Mouse (Mus musculus): Measurements from ENCODE around the gene Tmem132b. TPM values are rescaled to one million over a fixed set of nuclear protein-coding genes. Genes with fewer than 3 reads are reported as not detected.

The Tmem132b gene
- polyA plus RNA-seq, 1 experiment, result 0.06 TPM

- TF ChIP-seq POLR2A (IDR thresholded peaks at IDR 0.05; ENCODE audit: low read depth, low read length) (no peak), CTCF (IDR thresholded peaks at IDR 0.05; ENCODE audit: extremely low read depth, insufficient read length, insufficient replicate concordance, low read depth, low read length) (no peak)
- Histone ChIP-seq H3K27me3 (ENCODE audit: control insufficient read depth, insufficient read depth, low read length) (no peaks in the 10 kb centered on the region), H3K27ac (ENCODE audit: insufficient read depth, low read depth, low read length) (no peak overlapping the region), H3K4me3 (ENCODE audit: low read depth, low read length) (no peak overlapping the region), H3K36me3 (ENCODE audit: control insufficient read depth, insufficient read depth, low read length) (no peaks in the 10 kb centered on the region), H3K4me1 (ENCODE audit: control insufficient read depth, insufficient read depth, insufficient read length, low read length) (no peaks in the 10 kb centered on the region)
- 97% methylated on average over 1 of the region's 1 CpGs for WGBS
These were observed 261.1 kb downstream of the Tmem132b start for GRCm38 (mm10) chr5:125792643-125793042.

GRCm38 (mm10) chr5:125794318-125794717 is 262.7 kb downstream of the Tmem132b start:
- no peaks in the 10 kb centered on the region for H3K4me1 ChIP-seq (ENCODE audit: control insufficient read depth, insufficient read depth, insufficient read length, low read length)
- TF ChIP-seq CTCF (IDR thresholded peaks at IDR 0.05; ENCODE audit: extremely low read depth, insufficient read length, insufficient replicate concordance, low read depth, low read length), result no peak
- TF ChIP-seq POLR2A (IDR thresholded peaks at IDR 0.05; ENCODE audit: low read depth, low read length), result no peak
- WGBS, result 40% methylated on average over 1 of the region's 1 CpGs
- no peaks in the 10 kb centered on the region for H3K27me3 ChIP-seq (ENCODE audit: control insufficient read depth, insufficient read depth, low read length)
- no peaks in the 10 kb centered on the region for H3K36me3 ChIP-seq (ENCODE audit: control insufficient read depth, insufficient read depth, low read length)
- no peak overlapping the region for H3K4me3 ChIP-seq (ENCODE audit: low read depth, low read length)
- H3K27ac ChIP-seq (ENCODE audit: insufficient read depth, low read depth, low read length), result no peak overlapping the region

- H3K36me3 ChIP-seq (ENCODE audit: control insufficient read depth, insufficient read depth, low read length), result no peaks in the 10 kb centered on the region
- H3K4me3 ChIP-seq (ENCODE audit: low read depth, low read length), result no peak overlapping the region
- no peaks in the 10 kb centered on the region for H3K4me1 ChIP-seq (ENCODE audit: control insufficient read depth, insufficient read depth, insufficient read length, low read length)
- 39% methylated on average over 5 of the region's 5 CpGs for WGBS
- no peaks in the 10 kb centered on the region for H3K27me3 ChIP-seq (ENCODE audit: control insufficient read depth, insufficient read depth, low read length)
- H3K27ac ChIP-seq (ENCODE audit: insufficient read depth, low read depth, low read length), result no peak overlapping the region
- TF ChIP-seq POLR2A (IDR thresholded peaks at IDR 0.05; ENCODE audit: low read depth, low read length), result no peak
- no peak for TF ChIP-seq CTCF (IDR thresholded peaks at IDR 0.05; ENCODE audit: extremely low read depth, insufficient read length, insufficient replicate concordance, low read depth, low read length)
These were observed 268.0 kb downstream of the Tmem132b start for GRCm38 (mm10) chr5:125799622-125800021.

GRCm38 (mm10) chr5:125800025-125800424 is 268.5 kb downstream of the Tmem132b start:
- no peaks in the 10 kb centered on the region for H3K4me1 ChIP-seq (ENCODE audit: control insufficient read depth, insufficient read depth, insufficient read length, low read length)
- H3K4me3 ChIP-seq (ENCODE audit: low read depth, low read length), result no peak overlapping the region
- H3K36me3 ChIP-seq (ENCODE audit: control insufficient read depth, insufficient read depth, low read length), result no peaks in the 10 kb centered on the region
- 20% methylated on average over 11 of the region's 11 CpGs for WGBS
- no peak overlapping the region for H3K27ac ChIP-seq (ENCODE audit: insufficient read depth, low read depth, low read length)
- no peak for TF ChIP-seq POLR2A (IDR thresholded peaks at IDR 0.05; ENCODE audit: low read depth, low read length)
- no peak for TF ChIP-seq CTCF (IDR thresholded peaks at IDR 0.05; ENCODE audit: extremely low read depth, insufficient read length, insufficient replicate concordance, low read depth, low read length)
- H3K27me3 ChIP-seq (ENCODE audit: control insufficient read depth, insufficient read depth, low read length), result no peaks in the 10 kb centered on the region

GRCm38 (mm10) chr5:125802801-125803200 is 271.2 kb downstream of the Tmem132b start:
- Histone ChIP-seq H3K36me3 (ENCODE audit: control insufficient read depth, insufficient read depth, low read length) (no peaks in the 10 kb centered on the region), H3K27me3 (ENCODE audit: control insufficient read depth, insufficient read depth, low read length) (no peaks in the 10 kb centered on the region), H3K27ac (ENCODE audit: insufficient read depth, low read depth, low read length) (no peak overlapping the region), H3K4me3 (ENCODE audit: low read depth, low read length) (no peak overlapping the region), H3K4me1 (ENCODE audit: control insufficient read depth, insufficient read depth, insufficient read length, low read length) (no peaks in the 10 kb centered on the region)
- TF ChIP-seq CTCF (IDR thresholded peaks at IDR 0.05; ENCODE audit: extremely low read depth, insufficient read length, insufficient replicate concordance, low read depth, low read length) (no peak), POLR2A (IDR thresholded peaks at IDR 0.05; ENCODE audit: low read depth, low read length) (no peak)
- whole genome bisulfite sequencing, result 73% methylated on average over 7 of the region's 7 CpGs

- TF ChIP-seq POLR2A (IDR thresholded peaks at IDR 0.05; ENCODE audit: low read depth, low read length), result no peak
- TF ChIP-seq CTCF (IDR thresholded peaks at IDR 0.05; ENCODE audit: extremely low read depth, insufficient read length, insufficient replicate concordance, low read depth, low read length), result no peak
- H3K4me3 ChIP-seq (ENCODE audit: low read depth, low read length), result no peak overlapping the region
- H3K4me1 ChIP-seq (ENCODE audit: control insufficient read depth, insufficient read depth, insufficient read length, low read length), result no peaks in the 10 kb centered on the region
- H3K36me3 ChIP-seq (ENCODE audit: control insufficient read depth, insufficient read depth, low read length), result no peaks in the 10 kb centered on the region
- no peaks in the 10 kb centered on the region for H3K27me3 ChIP-seq (ENCODE audit: control insufficient read depth, insufficient read depth, low read length)
- WGBS, result 66% methylated on average over 5 of the region's 5 CpGs
- H3K27ac ChIP-seq (ENCODE audit: insufficient read depth, low read depth, low read length), result no peak overlapping the region
These were observed 273.8 kb downstream of the Tmem132b start for GRCm38 (mm10) chr5:125805327-125805726.

- TF ChIP-seq POLR2A (IDR thresholded peaks at IDR 0.05; ENCODE audit: low read depth, low read length) (no peak), CTCF (IDR thresholded peaks at IDR 0.05; ENCODE audit: extremely low read depth, insufficient read length, insufficient replicate concordance, low read depth, low read length) (no peak)
- WGBS, result 83% methylated on average over 5 of the region's 5 CpGs
- Histone ChIP-seq H3K4me1 (ENCODE audit: control insufficient read depth, insufficient read depth, insufficient read length, low read length) (no peaks in the 10 kb centered on the region), H3K27me3 (ENCODE audit: control insufficient read depth, insufficient read depth, low read length) (no peaks in the 10 kb centered on the region), H3K27ac (ENCODE audit: insufficient read depth, low read depth, low read length) (no peak overlapping the region), H3K36me3 (ENCODE audit: control insufficient read depth, insufficient read depth, low read length) (no peaks in the 10 kb centered on the region), H3K4me3 (ENCODE audit: low read depth, low read length) (no peak overlapping the region)
These were observed 276.3 kb downstream of the Tmem132b start for GRCm38 (mm10) chr5:125807861-125808260.

GRCm38 (mm10) chr5:125829342-125829741 is 297.8 kb downstream of the Tmem132b start:
- H3K4me1 ChIP-seq (ENCODE audit: control insufficient read depth, insufficient read depth, insufficient read length, low read length), result no peaks in the 10 kb centered on the region
- no peak overlapping the region for H3K4me3 ChIP-seq (ENCODE audit: low read depth, low read length)
- no peaks in the 10 kb centered on the region for H3K36me3 ChIP-seq (ENCODE audit: control insufficient read depth, insufficient read depth, low read length)
- no peaks in the 10 kb centered on the region for H3K27me3 ChIP-seq (ENCODE audit: control insufficient read depth, insufficient read depth, low read length)
- TF ChIP-seq CTCF (IDR thresholded peaks at IDR 0.05; ENCODE audit: extremely low read depth, insufficient read length, insufficient replicate concordance, low read depth, low read length) (no peak), POLR2A (IDR thresholded peaks at IDR 0.05; ENCODE audit: low read depth, low read length) (no peak)
- H3K27ac ChIP-seq (ENCODE audit: insufficient read depth, low read depth, low read length), result no peak overlapping the region
- 75% methylated on average over 3 of the region's 3 CpGs for WGBS
